Mouse (Mus musculus): ENCODE measurements around the gene Sycp3.
"Not testable (repeated sequence)": the region's sequence is repeated elsewhere in the genome, so short reads cannot be mapped to it uniquely, and the experiment has no call there.

DNA sequence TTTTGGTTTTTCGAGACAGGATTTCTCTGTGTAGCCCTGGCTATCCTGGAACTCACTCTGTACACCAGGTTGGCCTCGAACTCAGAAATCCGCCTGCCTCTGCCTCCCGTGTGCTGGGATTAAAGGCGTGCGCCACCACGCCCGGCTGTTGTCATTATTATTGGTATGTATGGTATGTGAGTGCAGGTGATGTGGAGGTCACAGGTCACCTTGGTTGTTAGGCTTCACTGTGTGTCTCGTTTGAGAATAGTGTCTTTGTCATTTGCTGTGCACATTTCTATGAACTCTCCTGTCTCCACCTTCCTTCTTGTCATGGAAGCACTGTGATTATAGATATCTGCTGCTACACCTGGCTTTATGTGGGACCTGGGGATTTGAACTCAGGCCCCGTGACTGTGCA is 23.5 kb downstream of the Sycp3 start:
- TF ChIP-seq CTCF, EP300 (IDR thresholded peaks at IDR 0.05; ENCODE audit: low read depth): not testable (repeated sequence)
